Mouse (Mus musculus) heart, postnatal 4 days (tissue): ENCODE results near the gene Hist1h4b. TPM values are rescaled to one million over a fixed set of nuclear protein-coding genes. Genes with fewer than 3 reads are reported as not detected.
"Not testable (repeated sequence)": the region's sequence is repeated elsewhere in the genome, so short reads cannot be mapped to it uniquely, and the experiment has no call there.

Source experiments
- DNase-seq: peaks from one replicate; pipeline ENCODE4 v3.0.0; 2021
- total RNA-seq, 2 experiments: library from RNA; stranded (reverse); gene quantifications; 2 replicates each; pipeline ENCODE4 v1.2.3; 2021

Hist1h4b gene
- total RNA-seq, 2 experiments from 2014 or later: 312 to 320 TPM

DNA sequence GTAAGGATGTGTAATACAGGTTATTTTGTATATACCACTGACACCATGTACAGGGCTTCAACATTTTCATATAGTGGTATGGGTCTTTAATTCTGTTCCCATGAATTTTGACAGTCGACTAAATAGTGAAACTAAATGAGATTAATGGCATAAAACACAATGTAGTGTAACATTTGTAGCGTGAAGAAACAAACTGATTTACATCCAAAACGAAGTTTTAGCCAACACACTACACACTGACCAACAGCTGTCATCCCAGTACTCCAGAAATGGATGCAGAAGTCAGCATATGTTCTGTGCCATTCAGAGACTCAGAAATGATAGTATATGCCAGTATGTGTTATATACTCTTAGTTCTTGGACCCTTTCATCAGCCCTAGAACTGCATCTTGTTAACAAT, 1.1 kb downstream of the Hist1h4b start:
- DNase-seq: no peak

- no peak for DNase-seq
These were observed 2.5 kb downstream of the Hist1h4b start for GRCm38 (mm10) chr13:23759251-23759771.

GRCm38 (mm10) chr13:23759916-23760239, 3.1 kb downstream of the Hist1h4b start:
- no peak for DNase-seq

DNA sequence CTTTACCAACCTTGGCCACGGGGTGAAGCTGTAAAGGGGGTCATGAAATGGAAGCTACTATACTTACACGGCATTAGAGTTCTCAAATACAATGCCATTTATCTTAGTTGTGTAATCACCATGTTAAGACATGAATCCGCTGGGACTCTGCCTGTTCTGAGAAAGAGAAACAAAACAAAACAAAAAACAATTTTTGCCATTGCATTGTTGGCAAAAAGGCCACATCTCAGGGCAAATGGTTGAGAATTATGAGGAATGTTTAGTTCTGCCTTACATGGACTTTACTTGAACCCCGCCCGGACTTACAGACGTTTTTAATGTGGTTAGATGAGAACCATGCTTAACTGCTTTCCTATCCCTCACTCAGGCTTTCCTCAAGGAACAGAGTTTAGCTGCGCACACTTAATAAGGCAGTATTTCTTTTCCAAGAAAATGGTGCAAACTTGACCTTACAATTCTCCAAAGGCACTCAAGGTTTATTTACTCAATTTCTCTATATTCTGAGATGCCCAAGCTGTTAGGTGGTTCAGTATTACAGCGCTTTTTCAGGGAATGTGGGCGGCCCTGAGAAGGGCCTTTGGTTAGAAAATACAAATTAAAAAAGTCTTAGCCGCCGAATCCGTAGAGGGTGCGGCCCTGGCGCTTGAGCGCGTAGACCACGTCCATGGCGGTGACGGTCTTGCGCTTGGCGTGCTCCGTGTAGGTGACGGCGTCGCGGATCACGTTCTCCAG, 3.6 kb downstream of the Hist1h4b start:
- DNase-seq: peak; percentile 16

- DNase-seq: peak; percentile 99
These were observed 4.4 kb downstream of the Hist1h4b start, which contains the start of gene Hist1h4a for GRCm38 (mm10) chr13:23760972-23761864. Hist1h4a (minus strand) TSS chr13:23761230.

DNA sequence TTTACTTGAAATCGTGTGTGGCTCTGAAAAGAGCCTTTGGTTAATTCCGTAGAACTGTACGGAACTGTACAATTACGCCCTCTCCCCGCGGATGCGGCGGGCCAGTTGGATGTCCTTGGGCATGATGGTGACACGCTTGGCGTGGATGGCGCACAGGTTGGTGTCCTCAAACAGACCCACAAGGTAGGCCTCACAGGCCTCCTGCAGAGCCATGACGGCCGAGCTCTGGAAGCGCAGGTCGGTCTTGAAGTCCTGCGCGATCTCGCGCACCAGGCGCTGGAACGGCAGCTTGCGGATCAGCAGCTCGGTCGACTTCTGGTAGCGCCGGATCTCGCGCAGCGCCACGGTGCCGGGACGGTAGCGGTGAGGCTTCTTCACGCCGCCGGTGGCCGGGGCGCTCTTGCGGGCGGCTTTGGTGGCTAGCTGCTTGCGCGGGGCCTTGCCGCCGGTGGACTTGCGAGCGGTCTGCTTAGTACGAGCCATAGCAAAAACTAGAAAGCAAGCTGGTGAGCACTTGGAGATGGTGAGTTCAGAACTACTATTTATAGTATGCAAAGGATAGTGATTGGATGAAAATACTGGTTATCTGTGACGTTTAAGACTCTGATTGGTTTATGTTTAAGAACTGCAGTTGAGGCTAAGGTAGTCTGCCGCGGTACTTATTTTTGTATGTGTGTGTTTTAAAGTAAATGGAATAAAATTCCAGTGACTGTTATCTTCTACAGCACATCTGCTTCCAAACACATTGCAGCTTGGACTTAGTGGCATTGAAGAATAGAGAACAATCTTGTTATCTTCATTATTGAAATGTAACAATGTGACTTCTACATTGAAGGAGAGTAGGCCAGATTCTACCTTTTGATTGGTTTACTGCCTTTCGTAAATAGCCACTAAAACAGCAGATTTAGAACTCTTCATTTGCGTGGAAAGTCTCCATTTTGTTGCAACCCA, 5.3 kb downstream of the Hist1h4b start, which contains the start of gene Hist1h3a:
Gene Hist1h3a, minus strand, starts transcription at position 516 of the 951 bp plus-strand sequence.
- DNase-seq: peak; percentile 67

DNA sequence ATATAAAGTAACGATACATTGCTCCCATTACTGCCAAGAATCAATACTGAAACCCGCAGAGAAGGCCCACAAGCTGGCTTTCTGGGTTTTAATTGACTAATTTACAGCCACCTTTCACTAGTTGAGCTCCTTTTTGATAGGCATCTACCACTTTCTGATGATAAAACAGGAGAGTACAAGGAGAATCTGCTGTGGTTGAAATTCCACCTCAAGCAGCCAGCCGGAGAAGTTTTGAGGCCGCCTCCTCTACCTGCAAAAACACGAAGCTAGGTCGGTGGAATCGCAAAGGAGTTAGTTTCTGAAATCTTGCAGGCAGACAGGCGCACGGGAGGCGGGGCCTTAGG, 6.4 kb downstream of the Hist1h4b start:
- DNase-seq: no peak

- DNase-seq: peak; percentile 85
These were observed 6.9 kb downstream of the Hist1h4b start, which contains the start of gene Hist1h1a for GRCm38 (mm10) chr13:23763586-23764323. Hist1h1a (plus strand) TSS chr13:23763666.

DNA sequence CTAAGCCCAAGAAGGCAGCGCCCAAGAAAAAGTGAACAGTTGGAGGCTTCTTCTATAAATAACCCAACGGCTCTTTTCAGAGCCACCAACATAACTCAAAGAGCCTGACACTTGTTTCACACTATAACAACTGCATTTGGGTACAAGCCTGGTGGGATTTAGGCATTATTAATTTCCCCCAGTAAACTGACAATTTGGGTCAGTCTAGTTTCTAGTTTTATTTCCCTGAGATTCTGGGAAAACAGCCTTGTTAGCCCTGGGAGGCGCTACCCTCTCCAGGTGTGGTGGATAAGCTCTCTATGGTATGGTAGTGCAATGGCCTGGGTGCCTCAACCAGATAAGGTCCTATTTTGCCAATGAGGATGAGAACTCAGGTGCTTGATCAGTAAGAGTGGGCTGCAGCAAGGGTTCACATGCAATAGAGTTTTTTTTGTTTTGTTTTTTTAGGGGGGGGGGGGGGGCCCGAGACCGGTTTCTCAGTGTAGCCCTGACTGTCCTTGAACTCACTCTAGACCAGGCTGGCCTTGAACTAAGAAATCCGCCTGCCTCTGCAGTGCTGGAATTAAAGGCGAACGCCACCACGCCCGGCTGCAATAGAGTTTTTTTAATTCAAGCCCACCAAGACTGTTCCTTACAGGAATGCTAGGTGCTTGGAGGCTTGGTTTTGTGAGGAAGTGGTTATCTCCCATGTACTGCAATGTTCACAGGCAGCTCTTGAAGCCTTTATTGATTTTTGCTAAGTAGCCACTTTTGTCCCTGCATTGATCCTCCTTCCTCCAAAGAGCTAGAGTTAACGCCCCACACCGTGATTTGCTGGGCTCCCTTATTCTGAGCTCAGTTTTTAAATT, 7.7 kb downstream of the Hist1h4b start:
- DNase-seq: no peak

GRCm38 (mm10) chr13:23765172-23765513, 8.3 kb downstream of the Hist1h4b start:
- DNase-seq: no peak

GRCm38 (mm10) chr13:23766772-23767171, 10.0 kb downstream of the Hist1h4b start:
- DNase-seq: no peak

- no peak for DNase-seq
These were observed 12.1 kb downstream of the Hist1h4b start for GRCm38 (mm10) chr13:23768834-23769397.

DNA sequence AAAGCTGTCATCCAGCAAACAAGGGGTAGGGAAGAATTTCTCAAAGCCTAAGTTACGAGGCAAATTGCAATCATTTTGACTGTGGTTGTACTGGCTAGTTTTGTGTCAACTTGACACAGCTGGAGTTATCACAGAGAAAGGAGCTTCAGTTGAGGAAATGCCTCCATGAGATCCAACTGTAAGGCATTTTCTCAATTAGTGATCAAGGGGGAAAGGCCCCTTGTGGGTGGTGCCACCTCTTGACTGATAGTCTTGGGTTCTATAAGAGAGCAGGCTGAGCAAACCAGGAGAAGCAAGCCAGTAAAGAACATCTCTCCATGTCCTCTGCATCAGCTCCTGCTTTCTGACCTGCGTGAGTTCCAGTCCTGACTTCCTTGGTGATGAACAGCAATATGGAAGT, 12.8 kb downstream of the Hist1h4b start, which contains the start of gene Trim38:
Gene Trim38, plus strand, starts transcription at position 301 of the 400 bp plus-strand sequence.
- not testable (repeated sequence) for DNase-seq

- DNase-seq: peak; percentile 63
These were observed 15.9 kb downstream of the Hist1h4b start for GRCm38 (mm10) chr13:23772561-23773313.

DNA sequence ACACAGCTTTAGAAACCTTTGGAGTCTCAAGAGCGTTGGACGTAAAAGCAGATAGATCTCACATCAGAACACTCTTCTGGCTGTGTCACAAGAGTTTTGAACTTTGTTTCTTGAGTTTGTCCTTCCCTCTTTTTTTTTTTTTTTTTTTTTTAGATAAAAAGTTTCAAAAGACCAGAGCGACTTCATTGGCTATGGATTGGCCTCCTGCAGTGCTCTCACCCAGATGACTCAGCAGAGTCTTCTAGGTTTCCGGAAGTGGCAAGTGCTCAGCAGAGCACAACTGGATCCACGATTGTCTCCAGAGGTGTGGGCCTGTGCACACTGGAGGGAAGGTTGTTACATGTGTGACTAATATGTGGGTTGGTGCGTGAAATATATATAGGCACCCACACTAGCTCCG, 21.5 kb downstream of the Hist1h4b start:
- DNase-seq: no peak

- no peak for DNase-seq
These were observed 22.2 kb downstream of the Hist1h4b start for GRCm38 (mm10) chr13:23779025-23779424.

GRCm38 (mm10) chr13:23792520-23792919, 35.7 kb downstream of the Hist1h4b start:
- DNase-seq: peak; percentile 56

GRCm38 (mm10) chr13:23799405-23799804, 42.6 kb downstream of the Hist1h4b start:
- DNase-seq: no peak

DNA sequence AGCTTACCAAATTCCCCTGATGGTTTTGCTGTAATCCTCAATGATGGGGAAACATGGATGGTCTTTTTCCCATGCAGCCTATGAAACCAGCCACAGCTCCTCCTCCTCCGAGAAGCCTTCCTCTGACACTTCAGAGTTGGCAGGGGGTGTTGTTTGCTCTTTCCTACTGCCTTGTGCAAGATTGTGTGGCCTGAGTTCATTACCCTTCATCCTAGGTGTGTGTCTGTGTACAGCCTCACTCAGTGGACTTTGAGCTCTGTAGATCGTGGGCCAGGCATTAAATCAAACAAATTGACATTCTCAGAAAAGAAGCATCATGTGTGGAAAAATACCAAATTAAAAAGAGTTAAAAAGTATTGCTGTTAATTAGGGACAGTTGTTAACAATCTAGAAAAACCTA, 47.7 kb downstream of the Hist1h4b start:
- DNase-seq: no peak
